Mouse (Mus musculus): ENCODE results near the gene Pgr15l. TPM values are rescaled to one million over a fixed set of nuclear protein-coding genes. Genes with fewer than 3 reads are reported as not detected.

The Pgr15l gene
- 0.27 TPM for polyA plus RNA-seq (2017; shearing (Covaris generic))

GRCm38 (mm10) chrX:97072369-97072768 is at the start of gene Pgr15l:
Gene Pgr15l, plus strand, starts transcription at chrX:97072596.

